Mouse (Mus musculus) cortical plate, adult 2 months (tissue): ENCODE measurements around the gene Zfp626.

Source experiments
- CTCF ChIP-seq: fragments of 200-500 bp; IDR thresholded peaks from 2 replicates; pipeline ENCODE4 v1.5.1; 2011; ENCODE audit warnings: mild to moderate bottlenecking, control low read depth, low read length; ENCODE audit not compliant: insufficient read depth; ENCODE audit errors: extremely low read depth
- POLR2A ChIP-seq: fragments of 200-500 bp; IDR thresholded peaks from 2 replicates; pipeline ENCODE4 v1.6.1; 2011; ENCODE audit warnings: mild to moderate bottlenecking, low read length, control low read depth; ENCODE audit not compliant: insufficient read depth; ENCODE audit errors: extremely low read depth

GRCm38 (mm10) chr7:27838323-27839249, 31.6 kb downstream of the Zfp626 start, which contains the start of gene Zfp59:
- TF ChIP-seq CTCF (no peak), POLR2A (peak; percentile 64; the same call in 1 of the 2 replicates)
